Mouse (Mus musculus): ENCODE data around the gene Clca3a1. TPM values are rescaled to one million over a fixed set of nuclear protein-coding genes. Genes with fewer than 3 reads are reported as not detected.

The Clca3a1 gene
- polyA plus RNA-seq, 1 experiment from 2014 or later: 2.6 TPM

Other genes with a start within 250 kb of the Clca3a1 start
- gene Hs2st1, start 190.8 kb downstream of the Clca3a1 start, polyA plus RNA-seq (2015; fragmentation: Nextera tagmentation; extraction: Ambion mirVana): 2.2 and 3.1 TPM in 2 replicates
- 316 and 342 TPM in 2 replicates for gene Selenof, start 190.7 kb downstream of the Clca3a1 start, polyA plus RNA-seq (2015; fragmentation: Nextera tagmentation; extraction: Ambion mirVana)
- gene Sh3glb1, start 40.6 kb downstream of the Clca3a1 start, polyA plus RNA-seq (2015; fragmentation: Nextera tagmentation; extraction: Ambion mirVana): 88.0 and 103 TPM in 2 replicates
- gene Clca3a2, start 58.5 kb upstream of the Clca3a1 start, polyA plus RNA-seq (2015; fragmentation: Nextera tagmentation; extraction: Ambion mirVana): 0.03 TPM in 1 of 2 replicates, not detected in the other
- gene Clca3b, start 88.4 kb upstream of the Clca3a1 start, polyA plus RNA-seq (2015; fragmentation: Nextera tagmentation; extraction: Ambion mirVana): not detected in 2 replicates
- gene Clca4b, start 171.6 kb upstream of the Clca3a1 start, polyA plus RNA-seq (2015; fragmentation: Nextera tagmentation; extraction: Ambion mirVana): not detected in 2 replicates
- not detected in 2 replicates for gene Clca4a, start 214.1 kb upstream of the Clca3a1 start, polyA plus RNA-seq (2015; fragmentation: Nextera tagmentation; extraction: Ambion mirVana)